10 mouse cellular contexts compared by ENCODE assay signal in the genomic region with DNA sequence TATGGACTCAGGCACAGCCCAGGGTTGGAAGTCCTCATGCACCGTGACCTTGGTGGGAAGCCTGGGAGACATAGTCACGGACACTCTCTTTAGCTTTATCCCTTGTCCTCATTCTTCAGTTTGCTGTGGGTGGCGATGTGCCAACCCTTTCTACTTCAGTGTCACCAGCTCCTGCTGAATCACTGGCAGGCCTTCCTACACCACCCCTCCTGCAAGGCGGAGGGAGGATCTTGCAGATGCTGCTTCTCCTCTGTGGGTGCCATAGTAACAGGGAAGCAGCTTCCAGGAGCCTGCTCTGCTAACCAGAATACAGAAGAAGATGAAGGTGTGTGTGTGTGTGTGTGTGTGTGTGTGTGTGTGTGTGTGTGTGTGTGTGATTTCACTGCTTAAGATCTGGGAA. TPM values are rescaled to one million over a fixed set of nuclear protein-coding genes. Genes with fewer than 3 reads are reported as not detected.
DNase-seq lines count a peak whose midpoint lies in the region; ATAC-seq lines count a peak whose summit lies in the region.
"Had no signal": no experiment of that assay in that cellular context is flagged by ENCODE, and none has a peak within 500 bp of the region (broad histone marks: within the 10 kb centered on the region; RNA-seq: fewer than 3 reads in every experiment).

No protein-coding gene starts in this region.

- H3K4me1 ChIP-seq in hindbrain, embryonic 14.5 days (replicated peaks; ENCODE audit: control insufficient read depth, insufficient read depth, low read length) = 0 out of 2 replicates have a peak, but pooled peaks cover 3% of the 10 kb centered on the region
- no peaks in the 10 kb centered on the region for H3K4me1 ChIP-seq in hindbrain, embryonic 11.5 days (replicated peaks; ENCODE audit: control insufficient read depth, insufficient read depth, low read length)

- H3K4me2 ChIP-seq in hindbrain, embryonic 14.5 days (replicated peaks) = no peak overlapping the region
- H3K4me2 ChIP-seq in hindbrain, embryonic 11.5 days (replicated peaks; ENCODE audit: low read depth, low read length) = no peak overlapping the region
- H3K4me2 ChIP-seq: liver, embryonic 15.5 days had no signal

- peak; percentile 25 for DNase-seq in hindbrain, embryonic 14.5 days (ENCODE audit: low spot score)
- no peak for DNase-seq in hindbrain, embryonic 11.5 days (ENCODE audit: low spot score)
- peak; percentile 91 to 93 for DNase-seq in adrenal gland, adult (ENCODE audit: inconsistent age in 2 of 2, low spot score in 1 of 2)
- DNase-seq in lung, postnatal 4 days = peak; percentile 26 to 45
- DNase-seq in heart, adult 11 months = no peak
- no peak for DNase-seq in gastrocnemius, adult 18-20 months (ENCODE audit: low spot score)
- DNase-seq: cerebellum, adult 11-12 months had no signal

- H3K36me3 ChIP-seq in hindbrain, embryonic 14.5 days (replicated peaks; ENCODE audit: control insufficient read depth, insufficient read depth) = no peaks in the 10 kb centered on the region
- no peaks in the 10 kb centered on the region for H3K36me3 ChIP-seq in hindbrain, embryonic 11.5 days (ENCODE audit: control insufficient read depth, insufficient read depth, low read length)
- H3K36me3 ChIP-seq: liver, embryonic 15.5 days had no signal

- WGBS in hindbrain, embryonic 14.5 days = 53% methylated on average over 4 of the region's 4 CpGs
- WGBS in hindbrain, embryonic 11.5 days = 77% methylated on average over 4 of the region's 4 CpGs

- no peaks in the 10 kb centered on the region for H3K27me3 ChIP-seq in hindbrain, embryonic 14.5 days (ENCODE audit: control insufficient read depth, insufficient read depth, low read length)
- no peaks in the 10 kb centered on the region for H3K27me3 ChIP-seq in hindbrain, embryonic 11.5 days (ENCODE audit: control insufficient read depth, insufficient read depth, low read length)
- H3K27me3 ChIP-seq: liver, embryonic 15.5 days had no signal

- H3K27ac ChIP-seq in hindbrain, embryonic 14.5 days = no peak overlapping the region
- H3K27ac ChIP-seq in hindbrain, embryonic 11.5 days (ENCODE audit: low read depth, low read length) = no peak overlapping the region
- H3K27ac ChIP-seq: liver, embryonic 15.5 days had no signal

- H3K9ac ChIP-seq in hindbrain, embryonic 14.5 days = no peak overlapping the region
- H3K9ac ChIP-seq in hindbrain, embryonic 11.5 days (ENCODE audit: low read depth, low read length) = no peak overlapping the region
- H3K9ac ChIP-seq: liver, embryonic 15.5 days had no signal

- H3K4me3 ChIP-seq in hindbrain, embryonic 14.5 days (replicated peaks; ENCODE audit: low read length) = no peak overlapping the region
- H3K4me3 ChIP-seq in hindbrain, embryonic 11.5 days (ENCODE audit: low read depth, low read length) = no peak overlapping the region
- H3K4me3 ChIP-seq: liver, embryonic 15.5 days had no signal

- H3K9me3 ChIP-seq in hindbrain, embryonic 14.5 days (ENCODE audit: control insufficient read depth, low read length) = no peaks in the 10 kb centered on the region
- H3K9me3 ChIP-seq in hindbrain, embryonic 11.5 days (ENCODE audit: control insufficient read depth, low read length) = no peaks in the 10 kb centered on the region
- H3K9me3 ChIP-seq: liver, embryonic 15.5 days had no signal

- no peak for ATAC-seq in hindbrain, embryonic 14.5 days (ENCODE audit: low FRiP score)
- no peak for ATAC-seq in hindbrain, embryonic 11.5 days (ENCODE audit: low FRiP score)
- peak; percentile 57 to 59; a peak in 3 of 4 replicates for ATAC-seq in hematopoietic stem cell, adult 5-6 weeks (replicated peaks in 1 of 2; ENCODE audit: insufficient read depth in 1 of 2, low FRiP score in 2 of 2, low TSS enrichment in 1 of 2, low read depth in 1 of 2, poor library complexity in 2 of 2, severe bottlenecking in 2 of 2)
- ATAC-seq in activated CD4-positive, CD25-positive, alpha-beta regulatory T cell, adult 4 months = no peak

RNA-seq across cellular contexts. Expression of a gene that starts 4.8 kb away (rescaled TPM):
- 203 and 213 TPM in 2 replicates for polyA plus RNA-seq in hindbrain, embryonic 14.5 days (2014; fragmentation: Nextera tagmentation; extraction: Ambion mirVana)
- 128 and 138 TPM in 2 replicates for polyA plus RNA-seq in hindbrain, embryonic 11.5 days (2014; fragmentation: Nextera tagmentation; extraction: Ambion mirVana)
- total RNA-seq in hematopoietic stem cell, adult 5-6 weeks (2017) = 70.8 and 72.2 TPM in 2 replicates
- total RNA-seq in gastrocnemius, adult 18-20 months (2021) = 10 to 100 TPM; 27.9 to 28.9 TPM
- 10 to 100 TPM; 62.2 to 64.2 TPM for polyA plus RNA-seq in activated CD4-positive, CD25-positive, alpha-beta regulatory T cell, adult 4 months (2017; shearing (Covaris generic))

RNA-seq across cellular contexts. Expression of a gene that starts 30.9 kb away (rescaled TPM):
- 36.6 and 38.5 TPM in 2 replicates for polyA plus RNA-seq in hindbrain, embryonic 14.5 days (2014; fragmentation: Nextera tagmentation; extraction: Ambion mirVana)
- 50.7 and 52.3 TPM in 2 replicates for polyA plus RNA-seq in hindbrain, embryonic 11.5 days (2014; fragmentation: Nextera tagmentation; extraction: Ambion mirVana)
- total RNA-seq in hematopoietic stem cell, adult 5-6 weeks (2017) = 31.2 and 75.3 TPM in 2 replicates
- 1 to 10 TPM; 6.1 to 7.5 TPM for total RNA-seq in gastrocnemius, adult 18-20 months (2021)
- 10 to 100 TPM; 50.1 to 55.2 TPM for polyA plus RNA-seq in activated CD4-positive, CD25-positive, alpha-beta regulatory T cell, adult 4 months (2017; shearing (Covaris generic))

RNA-seq across cellular contexts. Expression of a gene that starts 31.9 kb away (rescaled TPM):
- 541 and 555 TPM in 2 replicates for polyA plus RNA-seq in hindbrain, embryonic 14.5 days (2014; fragmentation: Nextera tagmentation; extraction: Ambion mirVana)
- 1,125 and 1,154 TPM in 2 replicates for polyA plus RNA-seq in hindbrain, embryonic 11.5 days (2014; fragmentation: Nextera tagmentation; extraction: Ambion mirVana)
- 1,326 and 1,457 TPM in 2 replicates for total RNA-seq in hematopoietic stem cell, adult 5-6 weeks (2017)
- 100 to 1,000 TPM; 462 to 552 TPM for total RNA-seq in gastrocnemius, adult 18-20 months (2021)
- 1,000 to 10,000 TPM; 1,007 to 1,067 TPM for polyA plus RNA-seq in activated CD4-positive, CD25-positive, alpha-beta regulatory T cell, adult 4 months (2017; shearing (Covaris generic))

RNA-seq across cellular contexts. Expression of a gene that starts 44.2 kb away (rescaled TPM):
- 21.1 and 21.7 TPM in 2 replicates for polyA plus RNA-seq in hindbrain, embryonic 14.5 days (2014; fragmentation: Nextera tagmentation; extraction: Ambion mirVana)
- 57.7 and 61.7 TPM in 2 replicates for polyA plus RNA-seq in hindbrain, embryonic 11.5 days (2014; fragmentation: Nextera tagmentation; extraction: Ambion mirVana)
- 131 and 197 TPM in 2 replicates for total RNA-seq in hematopoietic stem cell, adult 5-6 weeks (2017)
- 10 to 100 TPM; 19.5 to 22.6 TPM for total RNA-seq in gastrocnemius, adult 18-20 months (2021)
- 100 to 1,000 TPM in 1 of 2 experiments, 10 to 100 TPM in 1; 82.2 to 102 TPM for polyA plus RNA-seq in activated CD4-positive, CD25-positive, alpha-beta regulatory T cell, adult 4 months (2017; shearing (Covaris generic))

RNA-seq across cellular contexts. Expression of a gene that starts 47.2 kb away (rescaled TPM):
- 1.1 and 5.8 TPM in 2 replicates for polyA plus RNA-seq in hindbrain, embryonic 14.5 days (2014; fragmentation: Nextera tagmentation; extraction: Ambion mirVana)
- polyA plus RNA-seq in hindbrain, embryonic 11.5 days (2014; fragmentation: Nextera tagmentation; extraction: Ambion mirVana) = 3.2 and 3.8 TPM in 2 replicates
- total RNA-seq in hematopoietic stem cell, adult 5-6 weeks (2017) = 18.1 and 24.7 TPM in 2 replicates
- total RNA-seq in gastrocnemius, adult 18-20 months (2021) = under 1 TPM in 1 of 2 experiments, not detected in 1; 0.59 TPM
- 1 to 10 TPM; 2.5 to 3.6 TPM for polyA plus RNA-seq in activated CD4-positive, CD25-positive, alpha-beta regulatory T cell, adult 4 months (2017; shearing (Covaris generic))

Comparison
In these comparisons a context has a peak if more than half of its experiments do, and no peak if none do; other contexts are left out.
1. DNase-seq: peak in hindbrain, embryonic 14.5 days (single experiment), adrenal gland, adult (2 of 2) and lung, postnatal 4 days (2 of 2); none in hindbrain, embryonic 11.5 days (single experiment), heart, adult 11 months (single experiment) and gastrocnemius, adult 18-20 months (single experiment).
2. ATAC-seq: peak in hematopoietic stem cell, adult 5-6 weeks (2 of 2); none in hindbrain, embryonic 14.5 days (single experiment), hindbrain, embryonic 11.5 days (single experiment) and activated CD4-positive, CD25-positive, alpha-beta regulatory T cell, adult 4 months (single experiment).